Mouse (Mus musculus) hindbrain, embryonic 12.5 days (tissue): ENCODE results near the gene Crabp1. TPM values are rescaled to one million over a fixed set of nuclear protein-coding genes. Genes with fewer than 3 reads are reported as not detected.

Source experiments
- ATAC-seq: fragments of 200-750 bp; cut with Nextera tagmentation; 2 replicates; pipeline ENCODE4 v1.8.0; 2017; ENCODE audit warnings: moderate TSS enrichment; ENCODE audit not compliant: low FRiP score
- H3K27ac ChIP-seq: fragments of 300-500 bp; sonication (generic); 2 replicates; pipeline ENCODE4 v1.5.1; 2016; ENCODE audit warnings: mild to moderate bottlenecking
- H3K27me3 ChIP-seq: fragments of 300-500 bp; sonication (generic); 2 replicates; pipeline ENCODE4 v1.6.1; 2016; ENCODE audit warnings: mild to moderate bottlenecking
- H3K36me3 ChIP-seq: fragments of 300-500 bp; sonication (generic); 2 replicates; pipeline ENCODE4 v1.6.1; 2016; ENCODE audit warnings: mild to moderate bottlenecking
- H3K4me1 ChIP-seq: fragments of 300-500 bp; sonication (generic); 2 replicates; pipeline ENCODE4 v1.6.1; 2016
- H3K4me2 ChIP-seq: fragments of 300-500 bp; sonication (generic); replicated peaks from 2 replicates; pipeline ENCODE4 v1.6.1; 2016; ENCODE audit warnings: mild to moderate bottlenecking
- H3K4me3 ChIP-seq: fragments of 300-500 bp; sonication (generic); 2 replicates; pipeline ENCODE4 v1.5.1; 2016; ENCODE audit warnings: mild to moderate bottlenecking
- H3K9ac ChIP-seq: fragments of 300-500 bp; sonication (generic); 2 replicates; pipeline ENCODE4 v1.6.1; 2016; ENCODE audit warnings: mild to moderate bottlenecking, moderate library complexity
- H3K9me3 ChIP-seq: fragments of 300-500 bp; sonication (generic); replicated peaks from 2 replicates; pipeline ENCODE4 v1.6.1; 2016; ENCODE audit warnings: mild to moderate bottlenecking
- WGBS: fragments of 180-500 bp; shearing (Covaris S2); methylation state at CpG from one replicate; pipeline ENCODE4 v1.1.7; 2016; 5-methylcytosine and 5-hydroxymethylcytosine counted together
- polyA plus RNA-seq: library from polyadenylated mRNA; unstranded; fragments of >200 nt; fragmentation: Nextera tagmentation; extraction: Ambion mirVana; gene quantifications from 2 replicates; pipeline ENCODE4 v1.2.1, GENCODE M21; 2016

Crabp1 gene
- polyA plus RNA-seq = 655 and 681 TPM in 2 replicates

- peak within 1 kb of the TSS; percentile 54 for H3K9ac ChIP-seq
- H3K4me1 ChIP-seq = peaks cover 35% of the 10 kb centered on the region
- H3K36me3 ChIP-seq = no peaks in the 10 kb centered on the region
- peak within 1 kb of the TSS; percentile 81 for H3K4me2 ChIP-seq
- WGBS = under 1% methylated on average over 45 of the region's 45 CpGs
- ATAC-seq = 0 out of 2 replicates have a peak, but pooled peaks have one; percentile 26
- peak within 1 kb of the TSS; percentile 42 for H3K4me3 ChIP-seq
- H3K27ac ChIP-seq = no peak within 1 kb of the TSS
- peaks cover 52% of the 10 kb centered on the region for H3K27me3 ChIP-seq
- no peaks in the 10 kb centered on the region for H3K9me3 ChIP-seq
Measured at GRCm38 (mm10) chr9:54764561-54765217, at the start of gene Crabp1. Crabp1 (plus strand) TSS chr9:54764748.

- 90% methylated on average over 3 of the region's 3 CpGs for WGBS
- H3K36me3 ChIP-seq = peaks cover 77% of the 10 kb centered on the region
Measured at GRCm38 (mm10) chr9:54715776-54716175, 48.8 kb upstream of the Crabp1 start.

GRCm38 (mm10) chr9:54717527-54717926 is 47.0 kb upstream of the Crabp1 start:
- H3K36me3 ChIP-seq = peaks cover 77% of the 10 kb centered on the region
- 91% methylated on average over 3 of the region's 3 CpGs for WGBS

More at GRCm38 (mm10) chr9:54715776-54716175, 48.8 kb upstream of the Crabp1 start:
- H3K4me1 ChIP-seq = no peaks in the 10 kb centered on the region
- no peak overlapping the region for H3K9ac ChIP-seq
- no peaks in the 10 kb centered on the region for H3K27me3 ChIP-seq
- H3K27ac ChIP-seq = no peak overlapping the region
- ATAC-seq = no peak
- H3K4me3 ChIP-seq = no peak overlapping the region
- no peaks in the 10 kb centered on the region for H3K9me3 ChIP-seq
- no peak overlapping the region for H3K4me2 ChIP-seq

GRCm38 (mm10) chr9:54722156-54722555 is 42.4 kb upstream of the Crabp1 start:
- no peaks in the 10 kb centered on the region for H3K9me3 ChIP-seq
- H3K36me3 ChIP-seq = peaks cover 80% of the 10 kb centered on the region
- no peak overlapping the region for H3K4me2 ChIP-seq
- no peak overlapping the region for H3K4me3 ChIP-seq
- H3K27me3 ChIP-seq = no peaks in the 10 kb centered on the region
- H3K27ac ChIP-seq = no peak overlapping the region
- ATAC-seq = no peak
- no peaks in the 10 kb centered on the region for H3K4me1 ChIP-seq
- WGBS = 91% methylated on average over 7 of the region's 7 CpGs
- no peak overlapping the region for H3K9ac ChIP-seq

More at GRCm38 (mm10) chr9:54717527-54717926, 47.0 kb upstream of the Crabp1 start:
- no peaks in the 10 kb centered on the region for H3K27me3 ChIP-seq
- no peak overlapping the region for H3K9ac ChIP-seq
- no peak for ATAC-seq
- H3K4me2 ChIP-seq = no peak overlapping the region
- no peaks in the 10 kb centered on the region for H3K4me1 ChIP-seq
- no peak overlapping the region for H3K4me3 ChIP-seq
- H3K27ac ChIP-seq = no peak overlapping the region
- no peaks in the 10 kb centered on the region for H3K9me3 ChIP-seq

GRCm38 (mm10) chr9:54722596-54722995 is 42.0 kb upstream of the Crabp1 start:
- H3K27ac ChIP-seq = no peak overlapping the region
- peaks cover 81% of the 10 kb centered on the region for H3K36me3 ChIP-seq
- no peaks in the 10 kb centered on the region for H3K4me1 ChIP-seq
- H3K9ac ChIP-seq = no peak overlapping the region
- H3K4me2 ChIP-seq = no peak overlapping the region
- WGBS = 92% methylated on average over 4 of the region's 4 CpGs
- no peaks in the 10 kb centered on the region for H3K27me3 ChIP-seq
- no peaks in the 10 kb centered on the region for H3K9me3 ChIP-seq
- H3K4me3 ChIP-seq = no peak overlapping the region
- ATAC-seq = no peak

GRCm38 (mm10) chr9:54726315-54726714 is 38.2 kb upstream of the Crabp1 start:
- Histone ChIP-seq H3K36me3 (peaks cover 66% of the 10 kb centered on the region), H3K4me1 (no peaks in the 10 kb centered on the region), H3K4me3 (no peak overlapping the region), H3K9me3 (no peaks in the 10 kb centered on the region), H3K9ac (no peak overlapping the region), H3K4me2 (no peak overlapping the region), H3K27ac (no peak overlapping the region), H3K27me3 (no peaks in the 10 kb centered on the region)
- 89% methylated on average over 5 of the region's 5 CpGs for WGBS
- no peak for ATAC-seq

GRCm38 (mm10) chr9:54732122-54732521 is 32.4 kb upstream of the Crabp1 start:
- H3K36me3 ChIP-seq = peaks cover 14% of the 10 kb centered on the region
- ATAC-seq = no peak
- H3K4me3 ChIP-seq = no peak overlapping the region
- H3K9me3 ChIP-seq = no peaks in the 10 kb centered on the region
- peaks cover 18% of the 10 kb centered on the region for H3K4me1 ChIP-seq
- H3K27ac ChIP-seq = no peak overlapping the region
- H3K9ac ChIP-seq = no peak overlapping the region
- no peak overlapping the region for H3K4me2 ChIP-seq
- 89% methylated on average over 2 of the region's 2 CpGs for WGBS
- no peaks in the 10 kb centered on the region for H3K27me3 ChIP-seq

- Histone ChIP-seq H3K4me2 (peak within 1 kb of the TSS; percentile 78), H3K4me3 (peak within 1 kb of the TSS; percentile 74), H3K36me3 (no peaks in the 10 kb centered on the region; the same call in 1 of the 2 replicates), H3K9me3 (no peaks in the 10 kb centered on the region), H3K4me1 (peaks cover 26% of the 10 kb centered on the region), H3K27ac (peak within 1 kb of the TSS; percentile 26; the same call in 1 of the 2 replicates), H3K9ac (peak within 1 kb of the TSS; percentile 73), H3K27me3 (no peaks in the 10 kb centered on the region)
- 2% methylated on average over 32 of the region's 32 CpGs for WGBS
- peak; percentile 92 for ATAC-seq
Measured at GRCm38 (mm10) chr9:54733921-54734638, 30.5 kb upstream of the Crabp1 start, which contains the start of gene Wdr61. Wdr61 (minus strand) TSS chr9:54734519.

GRCm38 (mm10) chr9:54734639-54735252 is 29.8 kb upstream of the Crabp1 start:
- H3K9me3 ChIP-seq = no peaks in the 10 kb centered on the region
- no peak for ATAC-seq
- H3K36me3 ChIP-seq = no peaks in the 10 kb centered on the region
- H3K27ac ChIP-seq = peak overlapping the region; percentile 26; the same call in 1 of the 2 replicates
- H3K4me3 ChIP-seq = peak overlapping the region; percentile 74
- 24% methylated on average over 11 of the region's 11 CpGs for WGBS
- peak overlapping the region; percentile 73; the same call in 1 of the 2 replicates for H3K9ac ChIP-seq
- 0 out of 2 replicates have a peak, but pooled peaks cover 3% of the 10 kb centered on the region for H3K27me3 ChIP-seq
- H3K4me2 ChIP-seq = peak overlapping the region; percentile 78
- H3K4me1 ChIP-seq = peaks cover 26% of the 10 kb centered on the region

- no peak overlapping the region for H3K9ac ChIP-seq
- no peaks in the 10 kb centered on the region for H3K36me3 ChIP-seq
- no peak overlapping the region for H3K4me2 ChIP-seq
- ATAC-seq = no peak
- peaks cover 31% of the 10 kb centered on the region for H3K4me1 ChIP-seq
- no peaks in the 10 kb centered on the region for H3K9me3 ChIP-seq
- H3K4me3 ChIP-seq = no peak overlapping the region
- 0 out of 2 replicates have a peak, but pooled peaks cover 3% of the 10 kb centered on the region for H3K27me3 ChIP-seq
- 18% methylated on average over 9 of the region's 9 CpGs for WGBS
- H3K27ac ChIP-seq = no peak overlapping the region
Measured at GRCm38 (mm10) chr9:54736284-54736701, 28.3 kb upstream of the Crabp1 start.

- Histone ChIP-seq H3K4me1 (peaks cover 23% of the 10 kb centered on the region), H3K9me3 (no peaks in the 10 kb centered on the region), H3K27ac (peak overlapping the region; percentile 64)
Measured at GRCm38 (mm10) chr9:54738376-54738775, 26.2 kb upstream of the Crabp1 start.

GRCm38 (mm10) chr9:54743891-54744290 is 20.7 kb upstream of the Crabp1 start:
- Histone ChIP-seq H3K9me3 (no peaks in the 10 kb centered on the region), H3K9ac (no peak overlapping the region), H3K4me1 (peaks cover 19% of the 10 kb centered on the region), H3K4me3 (no peak overlapping the region), H3K4me2 (no peak overlapping the region), H3K36me3 (no peaks in the 10 kb centered on the region), H3K27ac (no peak overlapping the region), H3K27me3 (0 out of 2 replicates have a peak, but pooled peaks cover 3% of the 10 kb centered on the region)
- WGBS = 84% methylated on average over 4 of the region's 4 CpGs
- ATAC-seq = no peak

More at GRCm38 (mm10) chr9:54738376-54738775, 26.2 kb upstream of the Crabp1 start:
- WGBS = 17% methylated on average over 3 of the region's 3 CpGs
- no peak overlapping the region for H3K4me3 ChIP-seq
- 0 out of 2 replicates have a peak, but pooled peaks have one; percentile 39 for ATAC-seq
- peak overlapping the region; percentile 9; the same call in 1 of the 2 replicates for H3K9ac ChIP-seq
- H3K4me2 ChIP-seq = no peak overlapping the region
- H3K36me3 ChIP-seq = no peaks in the 10 kb centered on the region
- 0 out of 2 replicates have a peak, but pooled peaks cover 3% of the 10 kb centered on the region for H3K27me3 ChIP-seq
